Mouse (Mus musculus): ENCODE data around the gene Eprs. TPM values are rescaled to one million over a fixed set of nuclear protein-coding genes. Genes with fewer than 3 reads are reported as not detected.

Eprs gene
- total RNA-seq, 4 experiments from 2014 or later = 66.7 to 76.4 (median 71.5) TPM

DNA sequence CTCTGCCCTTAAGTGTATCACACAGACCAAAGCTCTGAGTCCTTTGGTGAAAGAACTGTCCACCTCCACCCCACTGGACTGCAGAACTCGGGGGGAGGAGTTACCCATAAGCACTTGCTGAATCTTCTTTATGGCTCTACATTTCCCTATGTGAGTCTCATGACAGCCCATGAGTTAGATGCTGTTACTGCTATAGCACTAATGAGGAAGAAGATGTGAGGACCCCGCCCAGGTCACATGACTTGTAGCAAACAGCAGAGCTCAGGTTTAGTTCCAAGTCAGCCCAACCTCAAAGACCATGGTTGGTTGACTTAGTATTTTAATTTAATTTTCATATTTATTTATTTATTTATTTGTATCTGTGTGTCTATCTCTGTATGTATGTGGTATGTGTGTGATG is 86.9 kb downstream of the Eprs start:
- no peak for DNase-seq (ENCODE audit: low spot score in 2 of 2)

DNA sequence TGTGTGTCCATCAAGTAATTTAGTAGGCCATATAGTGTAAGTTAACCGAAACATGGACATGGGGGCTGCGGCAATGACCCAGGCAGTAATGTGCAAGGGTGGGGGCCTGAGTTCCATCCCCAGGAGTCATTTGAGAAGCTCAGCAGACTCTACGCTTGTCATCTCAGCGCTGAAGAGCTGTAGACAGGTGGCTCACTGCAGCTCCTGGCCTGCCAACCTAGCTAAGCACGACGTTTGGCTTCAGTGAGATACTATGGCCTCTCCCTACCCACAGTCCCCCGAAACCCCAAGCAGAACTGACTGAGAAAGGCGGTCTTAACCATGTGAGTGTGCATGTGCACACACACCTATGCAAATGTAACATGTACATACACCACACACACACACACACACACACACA is 88.2 kb downstream of the Eprs start:
- DNase-seq (ENCODE audit: low spot score in 2 of 2) = no peak

DNA sequence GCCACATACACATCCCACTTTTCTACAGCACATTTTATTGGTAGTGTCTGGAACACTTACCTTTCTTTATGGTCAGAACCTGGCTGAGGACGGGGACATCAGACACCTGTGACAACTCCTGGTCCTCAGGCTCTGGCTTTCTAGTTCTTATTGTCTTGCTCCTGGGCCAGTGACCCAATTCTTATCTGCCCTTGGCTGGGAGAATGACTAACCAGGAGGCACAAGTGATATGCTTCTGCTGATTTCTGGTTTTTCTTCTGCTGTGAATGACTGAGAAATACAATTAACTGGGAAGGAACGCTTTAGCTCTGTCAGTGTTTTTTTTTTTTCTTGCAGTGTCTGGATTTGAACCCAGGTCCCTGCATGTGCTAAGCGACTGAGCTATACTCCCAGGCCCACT is 88.7 kb downstream of the Eprs start:
- DNase-seq (ENCODE audit: low spot score in 2 of 2) = no peak

DNA sequence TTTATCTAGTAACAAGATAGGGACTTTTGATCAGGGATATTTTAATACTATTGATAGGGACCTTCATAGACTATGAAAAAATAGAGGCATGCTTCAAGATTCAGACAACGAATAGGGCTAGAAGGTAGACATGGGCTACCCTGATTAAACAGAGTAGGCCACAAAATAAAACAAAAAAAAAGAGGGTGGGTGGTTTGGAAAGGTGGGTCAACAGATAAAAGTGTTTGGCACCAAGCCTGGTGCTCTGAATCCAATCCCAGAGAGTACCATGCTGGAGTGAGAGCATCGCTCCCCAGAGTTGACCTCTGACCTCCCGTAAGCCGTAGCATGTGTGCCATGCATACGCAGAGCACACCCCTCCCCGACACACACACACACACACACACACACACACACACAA is 89.6 kb downstream of the Eprs start:
- DNase-seq (ENCODE audit: low spot score in 2 of 2) = no peak

DNA sequence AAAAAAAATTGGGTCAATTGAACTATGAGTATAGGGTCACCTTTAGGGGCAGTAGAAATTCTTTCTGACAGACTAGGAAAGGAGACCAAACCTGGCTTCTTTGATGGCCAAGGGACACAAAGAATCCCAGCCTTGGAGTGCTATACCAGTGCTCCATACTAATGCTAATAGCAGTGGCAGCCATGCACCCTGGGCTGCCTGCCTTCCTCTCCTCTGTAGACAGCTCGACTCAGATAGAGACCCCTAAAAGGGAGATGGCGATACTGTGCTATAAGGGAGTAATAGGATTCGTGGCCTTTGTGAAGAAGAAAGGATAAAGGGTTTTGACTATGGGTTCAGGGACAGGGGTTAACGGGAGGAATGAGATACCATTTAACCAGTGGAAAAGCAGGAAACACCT is 91.3 kb downstream of the Eprs start:
- no peak for DNase-seq (ENCODE audit: low spot score in 2 of 2)

DNA sequence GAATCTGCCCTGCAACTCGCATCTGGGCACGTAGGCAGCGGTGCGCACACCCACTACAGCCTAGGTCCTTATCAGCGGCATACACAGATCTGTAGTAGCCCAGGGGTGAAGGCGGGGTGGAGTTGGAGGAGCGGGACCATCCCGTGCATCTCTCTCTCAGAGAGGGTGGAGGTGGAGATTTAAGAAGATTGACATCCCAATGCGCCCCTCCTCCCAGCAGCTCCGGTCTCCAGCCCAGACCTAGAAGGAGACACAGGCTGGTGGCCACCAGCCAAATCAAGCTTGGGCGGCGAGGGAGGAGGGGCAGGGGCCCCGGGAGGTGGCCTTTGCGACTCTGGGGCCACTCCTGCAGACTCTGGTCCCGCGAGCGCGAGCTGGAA is 91.7 kb downstream of the Eprs start, which contains the start of gene Slc30a10:
TSS of gene Slc30a10 (plus strand) at position 274 of the 380 bp plus-strand sequence.
- DNase-seq (ENCODE audit: low spot score in 2 of 2) = peak; percentile 35 to 45

DNA sequence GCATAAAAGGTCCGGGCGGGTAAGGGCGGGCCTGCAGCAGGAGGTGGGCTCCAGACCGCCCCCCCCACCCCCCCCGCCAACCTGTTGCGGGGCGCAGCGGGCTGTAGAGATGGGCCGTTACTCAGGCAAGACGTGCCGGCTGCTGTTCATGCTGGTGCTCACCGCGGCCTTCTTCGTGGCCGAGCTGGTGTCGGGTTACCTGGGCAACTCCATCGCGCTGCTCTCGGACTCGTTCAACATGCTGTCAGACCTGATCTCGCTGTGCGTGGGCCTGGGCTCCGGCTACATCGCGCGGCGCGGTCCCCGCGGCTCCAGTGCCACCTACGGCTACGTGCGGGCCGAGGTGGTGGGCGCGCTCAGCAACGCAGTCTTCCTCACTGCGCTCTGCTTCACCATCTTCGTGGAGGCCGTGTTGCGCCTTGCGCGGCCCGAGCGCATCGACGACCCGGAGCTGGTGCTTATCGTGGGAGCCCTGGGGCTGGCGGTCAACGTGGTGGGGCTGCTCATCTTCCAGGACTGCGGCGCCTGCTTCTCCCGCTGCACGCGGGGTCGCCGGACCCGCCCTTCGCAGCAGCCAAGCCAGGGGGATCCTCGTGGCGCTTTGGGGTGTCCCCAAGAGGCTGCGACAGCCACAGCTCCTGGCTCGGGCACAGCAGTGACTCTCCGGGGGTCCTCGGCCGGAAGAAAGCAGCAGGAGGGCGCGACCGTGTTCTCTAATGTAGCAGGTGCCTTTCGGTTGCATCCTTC is 92.3 kb downstream of the Eprs start:
- peak; percentile 22 to 33 for DNase-seq (ENCODE audit: low spot score in 2 of 2)

DNA sequence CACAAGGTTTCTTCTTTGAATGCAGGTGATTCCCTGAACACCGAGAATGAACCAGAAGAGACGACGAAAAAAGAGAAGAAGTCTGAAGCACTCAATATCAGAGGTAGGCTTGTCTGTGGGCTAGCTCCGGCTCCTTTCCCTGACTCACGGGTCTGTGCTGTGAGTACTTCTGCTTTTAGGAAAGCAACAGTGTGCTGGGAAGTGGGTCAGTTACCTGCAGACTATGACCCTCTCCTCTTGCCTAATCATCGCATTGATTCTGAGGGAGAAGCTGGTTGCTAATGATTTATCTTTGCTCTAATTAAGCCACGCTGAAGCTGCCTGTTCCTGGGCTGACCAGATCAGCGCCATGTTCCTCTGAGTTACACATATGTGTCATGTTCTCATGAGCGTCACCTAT is 93.5 kb downstream of the Eprs start:
- DNase-seq (ENCODE audit: low spot score in 2 of 2) = no peak

DNA sequence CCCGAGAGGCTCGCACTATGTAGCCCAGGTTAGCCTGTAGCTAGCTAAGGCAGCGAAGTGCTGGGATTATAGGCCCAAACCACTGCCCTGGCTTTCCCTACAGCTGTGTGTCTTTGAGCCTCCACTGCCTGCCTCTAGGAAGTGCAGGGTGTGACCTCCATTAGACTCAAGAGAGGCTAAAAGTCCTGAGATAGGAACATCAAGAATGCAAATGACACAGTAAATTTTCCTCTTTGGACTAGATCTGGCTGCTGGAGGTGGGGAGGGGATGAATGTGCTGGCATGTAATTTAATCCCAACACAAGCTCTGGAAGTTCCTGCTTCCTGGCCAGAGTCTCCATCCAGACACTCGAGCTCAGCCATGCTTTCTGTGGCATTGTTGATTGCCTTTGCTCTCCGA is 97.3 kb downstream of the Eprs start:
- DNase-seq (ENCODE audit: low spot score in 2 of 2) = no peak

DNA sequence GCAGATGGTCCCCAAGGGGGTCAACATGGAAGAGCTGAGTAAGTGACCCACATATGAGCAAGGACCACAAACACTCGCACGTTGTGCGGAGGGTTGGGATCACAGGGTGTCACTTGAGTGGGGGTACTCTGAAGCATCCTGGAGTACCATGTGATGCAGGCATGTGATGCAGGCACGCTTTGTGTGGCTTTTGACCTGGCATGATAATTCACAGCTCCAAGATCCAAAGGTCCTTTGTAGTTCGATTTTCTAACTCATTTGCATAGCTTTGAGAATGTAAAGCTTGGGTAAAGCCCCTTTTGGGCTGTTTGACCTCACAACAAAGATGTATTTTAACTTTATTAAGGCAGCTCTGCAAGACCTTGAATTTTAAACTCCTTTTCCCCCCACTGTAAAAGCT is 100.0 kb downstream of the Eprs start:
- DNase-seq (ENCODE audit: low spot score in 2 of 2) = no peak

DNA sequence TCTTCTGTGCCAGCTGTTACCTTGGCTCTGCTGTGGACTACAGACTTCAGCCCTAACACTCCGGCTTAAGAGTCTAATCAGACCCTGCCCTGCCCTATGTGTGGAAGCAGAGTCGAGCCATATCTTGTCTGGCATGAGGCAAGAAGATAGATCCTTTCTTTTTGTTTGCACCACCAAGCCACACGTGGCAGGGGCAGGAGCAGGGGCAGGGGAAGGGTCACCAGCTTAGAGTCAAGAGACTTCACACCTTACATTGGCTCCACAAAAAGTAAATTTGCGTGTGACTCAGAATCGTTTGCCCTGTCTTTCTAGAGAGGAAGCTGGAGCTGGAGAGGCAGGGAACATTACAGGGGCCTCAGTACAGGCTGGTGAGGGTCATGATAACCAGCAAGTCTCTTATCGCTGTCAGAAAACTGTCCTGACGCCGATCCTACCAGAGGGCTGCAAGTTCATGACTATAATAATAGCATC is 106.7 kb downstream of the Eprs start:
- no peak for DNase-seq (ENCODE audit: low spot score in 2 of 2)

DNA sequence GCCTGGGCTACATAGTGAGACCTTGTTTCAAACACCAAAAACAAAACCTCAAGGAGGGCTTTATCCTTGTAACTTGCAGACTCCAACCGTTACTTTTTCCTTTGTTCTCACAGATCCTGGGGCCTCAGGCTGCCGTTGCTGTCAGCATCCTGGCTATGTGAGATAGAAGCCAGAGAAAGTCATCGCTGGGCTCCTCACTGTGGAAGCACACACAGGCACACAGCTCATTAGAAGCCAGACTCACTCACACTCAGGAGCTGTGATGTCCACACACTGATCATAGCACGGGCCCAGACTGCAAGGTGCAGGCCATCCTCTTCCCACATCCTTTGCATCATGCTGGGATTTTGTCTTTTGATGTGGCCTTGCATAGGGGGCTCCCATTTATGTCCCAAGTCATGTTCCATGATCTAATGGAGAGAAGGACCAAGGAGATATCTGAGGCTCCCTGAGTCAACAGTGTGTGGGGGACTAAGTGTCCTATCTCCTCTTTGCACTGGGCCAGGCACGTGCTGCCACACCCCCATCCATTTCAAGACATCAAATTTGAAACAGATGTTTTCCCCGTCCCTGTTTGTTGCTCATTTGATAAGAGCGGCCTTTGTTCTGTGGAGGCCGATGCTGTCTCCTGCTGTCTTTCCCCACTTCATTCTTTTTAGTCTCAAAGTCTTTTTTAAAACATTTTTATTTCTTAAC is 109.3 kb downstream of the Eprs start:
- no peak for DNase-seq (ENCODE audit: low spot score in 2 of 2)

DNA sequence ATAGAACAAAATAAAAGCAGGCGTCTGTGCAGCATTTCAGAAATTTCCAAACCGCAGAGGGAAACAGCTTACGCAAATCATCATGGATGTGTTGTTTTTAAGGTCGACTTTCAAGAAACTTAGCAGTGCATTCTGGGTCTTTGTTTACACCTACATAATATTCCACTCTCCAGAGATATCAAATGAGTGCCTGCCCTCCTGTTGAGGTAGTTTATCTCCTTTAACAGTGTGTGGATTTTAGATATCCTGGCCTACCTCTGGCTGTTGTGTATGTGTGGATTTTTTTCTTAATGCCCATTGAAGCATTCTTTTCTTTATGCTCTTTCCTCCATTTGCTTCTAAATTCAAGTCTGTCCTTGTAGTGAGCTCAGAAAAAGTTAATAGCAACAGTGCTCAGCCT is 109.9 kb downstream of the Eprs start:
- DNase-seq (ENCODE audit: low spot score in 2 of 2) = no peak

DNA sequence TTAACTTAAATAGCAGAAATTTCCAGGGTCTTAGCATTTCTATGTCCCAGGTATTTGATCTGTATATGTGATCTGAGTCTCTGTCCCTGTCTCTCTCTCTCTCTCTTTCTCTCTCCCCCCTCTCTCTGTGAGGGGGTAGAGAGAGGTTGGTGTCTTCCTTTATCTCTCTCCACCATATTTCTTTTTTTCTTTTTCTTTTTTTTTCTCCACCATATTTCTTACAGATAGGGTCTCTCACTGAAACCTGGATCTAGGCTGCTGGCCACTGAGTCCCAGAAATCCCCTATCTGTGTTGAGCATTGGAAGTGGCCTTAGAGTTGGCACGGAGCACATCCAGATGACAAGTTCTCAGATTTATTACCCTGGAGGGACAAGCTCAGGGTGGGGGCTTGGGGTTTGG is 110.6 kb downstream of the Eprs start:
- DNase-seq (ENCODE audit: low spot score in 2 of 2) = no peak

Small RNA genes within 50 kb of the gene (microRNA-seq; reads per million reads assigned to microRNA genes)
- gene Mir194-1 (0 to 0.32 reads per million in 2 experiments), gene Mir215 (0 reads per million in 2 experiments)

Other genes with a start within 250 kb of the Eprs start
- 10 to 100 TPM; 66.8 to 72.4 (median 70.3) TPM for gene Rab3gap2, start 158.9 kb upstream of the Eprs start, total RNA-seq (2022)
- 10 to 100 TPM; 34.1 to 35.7 (median 35.0) TPM for gene Iars2, start 33.6 kb upstream of the Eprs start, total RNA-seq (2022)
- 10 to 100 TPM; 65.4 to 75.8 (median 72.2) TPM for gene Bpnt1, start 30.9 kb upstream of the Eprs start, total RNA-seq (2022)
- 1 to 10 TPM; 6.8 to 9.3 (median 9.0) TPM for gene Slc30a10, start 91.8 kb downstream of the Eprs start, total RNA-seq (2022)

All from layer of hippocampus, adult 8-10 months (tissue).